ENCODE assay signal across 13 mouse cellular contexts in the genomic region with DNA sequence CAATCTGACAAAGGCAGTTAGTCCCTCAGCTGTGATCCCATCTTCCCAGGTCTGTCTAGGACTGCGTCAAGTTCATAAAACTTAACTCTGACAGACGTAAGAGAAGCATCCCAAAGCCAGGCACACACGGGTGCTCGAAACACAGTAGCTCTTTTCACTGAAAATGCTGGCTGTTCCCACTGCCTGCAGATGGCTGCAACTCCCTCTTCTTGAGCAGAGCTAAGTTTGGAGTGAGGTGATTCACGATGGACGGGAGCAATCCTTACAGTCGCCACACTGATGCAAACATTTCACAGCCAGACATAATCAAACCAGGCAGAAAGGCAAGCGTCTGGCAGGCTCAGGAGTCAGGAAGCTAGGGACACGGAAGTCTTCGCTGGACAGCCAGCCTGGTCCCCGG.
A peak's percentile ranks its signal among the peaks of the same experiment; 100 is the strongest.
DNase-seq lines count a peak whose midpoint lies in the region; ATAC-seq lines count a peak whose summit lies in the region.
"Had no signal": no experiment of that assay in that cellular context is flagged by ENCODE, and none has a peak within 500 bp of the region (broad histone marks: within the 10 kb centered on the region; RNA-seq: fewer than 3 reads in every experiment).

No protein-coding gene starts in this region.

- no peak overlapping the region for H3K4me2 ChIP-seq in midbrain, embryonic 13.5 days (replicated peaks)
- H3K4me2 ChIP-seq in midbrain, embryonic 16.5 days (ENCODE audit: low read length) = no peak overlapping the region
- H3K4me2 ChIP-seq in stomach, embryonic 14.5 days (replicated peaks; ENCODE audit: low read depth, low read length) = no peak overlapping the region
- H3K4me2 ChIP-seq: embryonic facial prominence, embryonic 15.5 days had no signal

- H3K9ac ChIP-seq in midbrain, embryonic 13.5 days (replicated peaks) = no peak overlapping the region
- no peak overlapping the region for H3K9ac ChIP-seq in midbrain, embryonic 16.5 days (ENCODE audit: low read depth, low read length)
- no peak overlapping the region for H3K9ac ChIP-seq in stomach, embryonic 14.5 days (replicated peaks; ENCODE audit: low read depth, low read length)
- H3K9ac ChIP-seq: embryonic facial prominence, embryonic 15.5 days had no signal

- WGBS in heart, embryonic 10.5 days = 61% methylated on average over 11 of the region's 11 CpGs
- WGBS in midbrain, embryonic 13.5 days = 82% methylated on average over 11 of the region's 11 CpGs
- WGBS in midbrain, embryonic 16.5 days = 85% methylated on average over 11 of the region's 11 CpGs
- WGBS in stomach, embryonic 14.5 days = 45% methylated on average over 11 of the region's 11 CpGs

- 0 out of 2 replicates have a peak, but pooled peaks have one; percentile 17 for ATAC-seq in midbrain, embryonic 13.5 days
- no peak for ATAC-seq in midbrain, embryonic 16.5 days
- peak; percentile 23; the same call in 1 of the 2 replicates for ATAC-seq in stomach, embryonic 14.5 days (ENCODE audit: insufficient number of reproducible peaks, insufficient read depth, low FRiP score, low read depth)

- H3K27ac ChIP-seq in heart, embryonic 10.5 days = 0 out of 2 replicates have a peak overlapping the region, but pooled peaks have one; percentile 36
- H3K27ac ChIP-seq in midbrain, embryonic 13.5 days = no peak overlapping the region
- no peak overlapping the region for H3K27ac ChIP-seq in midbrain, embryonic 16.5 days (ENCODE audit: low read length)
- no peak overlapping the region for H3K27ac ChIP-seq in stomach, embryonic 14.5 days (ENCODE audit: low read length)
- H3K27ac ChIP-seq: embryonic facial prominence, embryonic 15.5 days; limb, embryonic 10.5 days had no signal

- H3K36me3 ChIP-seq in heart, embryonic 10.5 days = peaks cover 5% of the 10 kb centered on the region
- peaks cover 6% of the 10 kb centered on the region; the same call in 1 of the 2 replicates for H3K36me3 ChIP-seq in midbrain, embryonic 13.5 days
- no peaks in the 10 kb centered on the region for H3K36me3 ChIP-seq in midbrain, embryonic 16.5 days (ENCODE audit: control insufficient read depth, insufficient read depth, low read length)
- H3K36me3 ChIP-seq in stomach, embryonic 14.5 days (ENCODE audit: control insufficient read depth, insufficient read depth, low read length) = no peaks in the 10 kb centered on the region

- H3K4me1 ChIP-seq in heart, embryonic 10.5 days = peaks cover 14% of the 10 kb centered on the region
- H3K4me1 ChIP-seq in midbrain, embryonic 13.5 days (replicated peaks) = peaks cover 13% of the 10 kb centered on the region; the same call in 1 of the 2 replicates
- H3K4me1 ChIP-seq in midbrain, embryonic 16.5 days (ENCODE audit: control insufficient read depth, insufficient read depth, low read length) = no peaks in the 10 kb centered on the region
- peaks cover 11% of the 10 kb centered on the region; the same call in 1 of the 2 replicates for H3K4me1 ChIP-seq in stomach, embryonic 14.5 days (ENCODE audit: control insufficient read depth, insufficient read depth, low read length)
- H3K4me1 ChIP-seq: embryonic facial prominence, embryonic 15.5 days had no signal

- no peaks in the 10 kb centered on the region for H3K27me3 ChIP-seq in heart, embryonic 10.5 days (ENCODE audit: insufficient read depth, poor library complexity, severe bottlenecking)
- H3K27me3 ChIP-seq in midbrain, embryonic 13.5 days = no peaks in the 10 kb centered on the region
- H3K27me3 ChIP-seq in midbrain, embryonic 16.5 days (ENCODE audit: control insufficient read depth, insufficient read depth, low read depth, low read length) = no peaks in the 10 kb centered on the region
- H3K27me3 ChIP-seq in stomach, embryonic 14.5 days (ENCODE audit: control insufficient read depth, insufficient read depth, low read length) = no peaks in the 10 kb centered on the region
- H3K27me3 ChIP-seq: embryonic facial prominence, embryonic 15.5 days had no signal

- H3K4me3 ChIP-seq in heart, embryonic 10.5 days = no peak overlapping the region
- no peak overlapping the region for H3K4me3 ChIP-seq in midbrain, embryonic 13.5 days (replicated peaks)
- H3K4me3 ChIP-seq in midbrain, embryonic 16.5 days (ENCODE audit: low read depth, low read length) = no peak overlapping the region
- H3K4me3 ChIP-seq in stomach, embryonic 14.5 days (ENCODE audit: low read depth, low read length) = no peak overlapping the region
- H3K4me3 ChIP-seq: embryonic facial prominence, embryonic 15.5 days; limb, embryonic 10.5 days had no signal

- no peaks in the 10 kb centered on the region for H3K9me3 ChIP-seq in heart, embryonic 10.5 days
- H3K9me3 ChIP-seq in midbrain, embryonic 13.5 days = no peaks in the 10 kb centered on the region
- no peaks in the 10 kb centered on the region for H3K9me3 ChIP-seq in midbrain, embryonic 16.5 days (replicated peaks; ENCODE audit: control insufficient read depth, low read length, poor library complexity, severe bottlenecking)
- no peaks in the 10 kb centered on the region for H3K9me3 ChIP-seq in stomach, embryonic 14.5 days (ENCODE audit: control insufficient read depth, low read depth, low read length)
- H3K9me3 ChIP-seq: embryonic facial prominence, embryonic 15.5 days; limb, embryonic 10.5 days had no signal

- DNase-seq in heart, embryonic 10.5 days (ENCODE audit: low spot score) = no peak
- DNase-seq in heart, postnatal 4 days = no peak
- peak; percentile 14 for DNase-seq in kidney, postnatal 14 days
- no peak for DNase-seq in kidney, adult 9 months
- no peak for DNase-seq in ovary, postnatal 10 days (ENCODE audit: low spot score)
- DNase-seq: cerebellum, adult 2 months; kidney, adult 8-10 months; lung, adult 2 months had no signal
